Mouse (Mus musculus) retina, postnatal 7 days (tissue): ENCODE results near the gene Upk2.
A peak's percentile ranks its signal among the peaks of the same experiment; 100 is the strongest.

Source experiments
- DNase-seq: peaks from one replicate; pipeline ENCODE4 v3.0.0-alpha.2; 2012; ENCODE audit warnings: low read depth, low spot score

The Upk2 gene

DNA sequence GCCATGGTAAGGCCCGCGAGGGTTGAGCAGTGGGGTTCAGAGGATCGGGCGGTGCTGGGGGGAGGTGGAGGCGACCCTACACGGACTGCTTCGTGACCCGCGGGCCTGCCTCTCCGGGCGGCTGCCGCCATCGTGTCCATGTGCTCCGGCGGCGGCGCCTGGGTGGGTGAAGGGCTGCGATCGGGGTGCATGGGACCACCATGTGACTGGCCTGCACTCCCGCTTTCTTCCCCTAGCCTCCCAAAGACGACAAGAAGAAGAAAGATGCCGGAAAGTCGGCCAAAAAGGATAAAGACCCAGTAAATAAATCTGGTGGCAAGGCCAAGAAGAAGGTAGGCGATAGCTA lies 47.1 kb downstream of the Upk2 start:
- no peak for DNase-seq

DNA sequence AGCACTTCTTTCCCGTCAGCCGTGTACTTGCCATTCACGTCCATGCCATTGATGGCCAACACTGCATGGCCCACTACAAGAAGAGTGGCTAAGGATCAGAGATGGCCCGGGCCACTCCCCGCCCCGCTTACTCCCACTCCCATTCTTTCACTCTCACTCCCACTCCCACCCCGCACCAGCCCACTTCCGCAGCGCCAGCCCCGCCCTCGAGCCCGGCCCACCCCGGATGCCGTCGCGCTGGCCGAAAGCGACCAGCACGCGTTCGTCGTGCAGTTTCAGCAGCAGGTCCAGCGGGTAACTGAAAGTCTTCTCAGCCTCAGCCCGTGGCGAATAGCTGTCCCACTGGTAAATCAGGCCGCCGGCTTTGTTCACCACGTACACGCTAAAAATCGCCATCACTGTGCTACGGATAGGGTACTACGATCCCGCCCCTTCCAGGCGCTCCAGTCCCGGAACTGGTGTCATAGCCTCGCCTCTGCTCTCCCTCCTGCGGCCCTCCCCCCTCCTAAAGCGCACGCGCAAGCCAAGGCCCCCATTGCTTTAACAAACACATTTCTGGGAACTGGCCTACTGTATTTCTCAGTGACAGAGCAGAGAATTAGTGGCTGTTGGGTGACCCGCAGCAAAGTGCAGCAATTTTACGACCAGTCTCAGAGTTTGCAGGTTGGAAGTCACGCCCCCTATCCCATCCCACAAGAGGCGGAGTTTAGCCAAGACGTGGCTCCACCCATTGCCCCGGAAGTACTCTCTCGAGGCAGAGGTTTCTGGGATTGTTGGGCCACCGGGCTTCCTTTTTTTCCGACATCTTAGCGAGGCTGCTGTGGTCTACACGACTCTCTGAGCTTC lies 47.6 kb downstream of the Upk2 start, which contains the start of the genes Rps25 and Trappc4:
TSS of gene Rps25 (plus strand) at position 234 of the 846 bp plus-strand sequence.
TSS of gene Trappc4 (minus strand) at position 695 of the 846 bp plus-strand sequence.
- peak; percentile 95 for DNase-seq

DNA sequence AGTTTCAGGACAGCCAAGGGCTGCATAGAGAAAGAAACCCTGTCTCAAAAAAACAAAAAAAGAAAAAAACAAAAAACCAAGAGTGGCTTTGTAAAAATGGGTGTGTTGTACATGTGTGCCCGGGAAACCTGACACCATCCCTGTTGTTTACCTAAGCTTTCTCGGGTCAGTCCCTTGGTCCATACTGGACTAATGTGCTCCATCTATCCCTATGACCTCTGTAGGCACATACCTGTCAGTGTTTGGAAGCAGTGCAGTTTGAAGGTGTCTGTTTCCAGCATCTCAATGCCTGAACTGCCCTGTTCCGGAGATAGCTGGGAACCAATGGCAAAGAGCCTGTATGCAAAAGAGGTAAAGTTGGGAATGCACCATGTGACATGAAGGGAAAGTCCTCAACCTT lies 49.8 kb downstream of the Upk2 start:
- DNase-seq: no peak
